Mouse (Mus musculus) testis, adult 2 months (tissue): ENCODE results near the gene Pak4.

Source experiments
- CTCF ChIP-seq: fragments of 200-500 bp; IDR thresholded peaks from 2 replicates; pipeline ENCODE4 v1.5.1; 2012; ENCODE audit warnings: low read depth, mild to moderate bottlenecking, inconsistent platforms, low read length, moderate library complexity; ENCODE audit not compliant: control insufficient read depth, insufficient read depth, insufficient replicate concordance
- POLR2A ChIP-seq: fragments of 200-500 bp; IDR thresholded peaks from 2 replicates; pipeline ENCODE4 v1.6.1; 2012; ENCODE audit warnings: low read depth, mild to moderate bottlenecking, inconsistent platforms, low read length, moderate library complexity; ENCODE audit not compliant: control insufficient read depth

GRCm38 (mm10) chr7:28557069-28557468, 40.9 kb downstream of the Pak4 start:
- TF ChIP-seq POLR2A: no peak
- no peak for TF ChIP-seq CTCF
